Mouse (Mus musculus) hindbrain, postnatal 0 days (tissue): Measurements from ENCODE around the gene Slc39a11. TPM values are rescaled to one million over a fixed set of nuclear protein-coding genes. Genes with fewer than 3 reads are reported as not detected.

Experiments used
- ATAC-seq: fragments of 200-750 bp; cut with Nextera tagmentation; 2 replicates; pipeline ENCODE4 v1.8.0; 2017; ENCODE audit warnings: mild to moderate bottlenecking, moderate TSS enrichment, moderate library complexity
- DNase-seq: peaks from one replicate; pipeline ENCODE4 v3.0.0-alpha.2; 2015; ENCODE audit warnings: low spot score
- H3K27ac ChIP-seq: fragments of 300-500 bp; sonication (generic); 2 replicates; pipeline ENCODE4 v1.5.1; 2014; ENCODE audit warnings: mild to moderate bottlenecking
- H3K27me3 ChIP-seq: fragments of 300-500 bp; sonication (generic); 2 replicates; pipeline ENCODE4 v1.6.1; 2014; ENCODE audit warnings: low read length, mixed read lengths; ENCODE audit not compliant: insufficient read depth
- H3K36me3 ChIP-seq: fragments of 300-500 bp; sonication (generic); 2 replicates; pipeline ENCODE4 v1.6.1; 2014; ENCODE audit warnings: low read length, mixed read lengths; ENCODE audit not compliant: insufficient read depth
- H3K4me1 ChIP-seq: fragments of 300-500 bp; sonication (generic); 2 replicates; pipeline ENCODE4 v1.6.1; 2014; ENCODE audit warnings: antibody characterized with exemption, low read length, mixed read lengths; ENCODE audit not compliant: insufficient read depth
- H3K4me2 ChIP-seq: fragments of 300-500 bp; sonication (generic); 2 replicates; pipeline ENCODE4 v1.6.1; 2014; ENCODE audit warnings: low read depth, mild to moderate bottlenecking, low read length, moderate library complexity, mixed read lengths
- H3K4me3 ChIP-seq: fragments of 300-500 bp; sonication (generic); 2 replicates; pipeline ENCODE4 v1.5.1; 2014; ENCODE audit warnings: low read length
- H3K9ac ChIP-seq: fragments of 300-500 bp; sonication (generic); replicated peaks from 2 replicates; pipeline ENCODE4 v1.6.1; 2014; ENCODE audit warnings: mild to moderate bottlenecking, low read length, moderate library complexity, mixed read lengths
- H3K9me3 ChIP-seq: fragments of 300-500 bp; sonication (generic); 2 replicates; pipeline ENCODE4 v1.6.1; 2016; ENCODE audit warnings: low read length, mixed read lengths
- CTCF ChIP-seq: IDR thresholded peaks from 2 replicates; pipeline ENCODE4 v1.5.1; 2016; ENCODE audit warnings: antibody characterized with exemption, control low read depth, low read depth
- WGBS: fragments of 180-500 bp; shearing (Covaris S2); extraction: QIAGEN DNeasy Blood & Tissue Kit; methylation state at CpG from one replicate; pipeline ENCODE4 v1.1.7; 2014; 5-methylcytosine and 5-hydroxymethylcytosine counted together
- polyA plus RNA-seq: library from polyadenylated mRNA; unstranded; fragments of >200 nt; fragmentation: Nextera tagmentation; extraction: Ambion mirVana; gene quantifications from 2 replicates; pipeline ENCODE4 v1.2.1, GENCODE M21; 2015
- total RNA-seq: library from RNA; depleted of rRNA; stranded (reverse); fragments of >200 nt; gene quantifications from 2 replicates; pipeline ENCODE4 v1.2.3, GENCODE M21; 2014

The Slc39a11 gene
- total and polyA plus RNA-seq, 2 experiments from 2014 or later = 35.6 to 63.3 TPM

DNA sequence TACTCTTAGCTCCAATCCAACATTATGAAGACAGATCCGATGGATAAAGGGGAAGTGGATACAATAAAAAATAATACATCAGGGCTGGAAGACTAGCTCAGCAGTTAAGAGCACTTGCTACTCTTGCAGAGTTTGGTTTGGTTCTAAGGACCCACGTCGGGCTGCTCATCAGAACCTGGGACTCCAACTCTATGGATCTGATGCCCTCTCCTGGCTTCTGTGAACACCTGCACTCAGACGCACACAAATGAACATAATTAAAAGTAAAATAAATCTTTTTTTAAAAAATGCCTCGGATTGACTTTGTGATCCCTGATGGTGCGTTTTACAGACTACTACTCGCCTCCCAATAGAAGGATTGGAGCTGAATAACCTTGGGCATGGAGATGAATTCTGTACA lies 19.2 kb downstream of the Slc39a11 start:
- Histone ChIP-seq H3K4me3 (no peak overlapping the region), H3K9me3 (no peaks in the 10 kb centered on the region), H3K9ac (no peak overlapping the region), H3K36me3 (no peaks in the 10 kb centered on the region), H3K4me1 (no peaks in the 10 kb centered on the region), H3K4me2 (no peak overlapping the region), H3K27ac (no peak overlapping the region), H3K27me3 (no peaks in the 10 kb centered on the region)
- peak; percentile 73 for TF ChIP-seq CTCF
- WGBS = 59% methylated on average over 7 of the region's 7 CpGs
- ATAC-seq (no peak), DNase-seq (peak; percentile 74)

DNA sequence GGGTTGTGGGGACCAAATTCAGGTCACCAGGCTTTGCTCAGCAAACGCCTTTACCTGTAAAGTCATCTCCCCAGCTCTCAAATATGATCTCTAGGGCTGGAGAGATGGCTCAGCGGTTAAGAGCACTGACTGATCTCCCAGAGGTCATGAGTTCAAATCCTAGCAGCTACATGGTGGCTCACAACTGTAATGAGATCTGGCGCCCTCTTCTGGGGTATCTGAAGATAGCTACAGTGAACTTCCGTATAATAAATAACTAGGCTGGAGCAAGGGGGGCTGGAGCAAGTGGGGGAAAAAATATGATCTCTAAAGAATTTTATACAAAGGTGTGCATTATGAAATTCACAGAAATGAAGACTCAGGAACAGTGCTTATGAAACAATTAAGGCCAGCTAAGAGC lies 22.1 kb downstream of the Slc39a11 start:
- Histone ChIP-seq H3K4me1 (no peaks in the 10 kb centered on the region), H3K4me3 (no peak overlapping the region), H3K27ac (no peak overlapping the region), H3K4me2 (no peak overlapping the region), H3K9ac (no peak overlapping the region), H3K36me3 (no peaks in the 10 kb centered on the region; the same call in 1 of the 2 replicates), H3K9me3 (no peaks in the 10 kb centered on the region), H3K27me3 (no peaks in the 10 kb centered on the region)
- DNase-seq = peak; percentile 59
- TF ChIP-seq CTCF = peak; percentile 68
- no peak for ATAC-seq
- 61% methylated on average over 4 of the region's 4 CpGs for WGBS

DNA sequence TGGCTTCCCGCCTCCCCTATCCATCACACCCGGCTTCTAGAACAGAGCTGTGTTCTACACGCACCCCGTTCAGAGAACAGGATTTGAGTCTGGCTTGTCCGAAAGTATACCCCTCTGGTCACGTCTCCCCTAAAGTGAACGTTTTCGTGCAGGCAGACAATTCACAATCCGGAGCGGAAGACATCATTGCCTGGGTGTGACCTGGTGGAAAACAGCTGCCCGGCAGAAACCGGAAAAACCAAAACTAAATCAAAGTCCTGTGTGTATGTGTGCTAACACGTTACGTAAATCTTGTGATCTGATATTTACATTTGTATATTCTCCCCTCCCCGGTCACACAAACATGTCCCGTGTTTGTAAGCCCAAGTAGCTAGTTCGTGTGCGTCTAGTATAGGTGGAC lies 24.4 kb downstream of the Slc39a11 start:
- DNase-seq (no peak), ATAC-seq (no peak)
- Histone ChIP-seq H3K27ac (no peak overlapping the region), H3K9ac (no peak overlapping the region), H3K27me3 (no peaks in the 10 kb centered on the region), H3K9me3 (no peaks in the 10 kb centered on the region), H3K4me2 (no peak overlapping the region), H3K36me3 (no peaks in the 10 kb centered on the region; the same call in 1 of the 2 replicates), H3K4me1 (no peaks in the 10 kb centered on the region), H3K4me3 (no peak overlapping the region)
- no peak for TF ChIP-seq CTCF
- WGBS = 95% methylated on average over 18 of the region's 18 CpGs

DNA sequence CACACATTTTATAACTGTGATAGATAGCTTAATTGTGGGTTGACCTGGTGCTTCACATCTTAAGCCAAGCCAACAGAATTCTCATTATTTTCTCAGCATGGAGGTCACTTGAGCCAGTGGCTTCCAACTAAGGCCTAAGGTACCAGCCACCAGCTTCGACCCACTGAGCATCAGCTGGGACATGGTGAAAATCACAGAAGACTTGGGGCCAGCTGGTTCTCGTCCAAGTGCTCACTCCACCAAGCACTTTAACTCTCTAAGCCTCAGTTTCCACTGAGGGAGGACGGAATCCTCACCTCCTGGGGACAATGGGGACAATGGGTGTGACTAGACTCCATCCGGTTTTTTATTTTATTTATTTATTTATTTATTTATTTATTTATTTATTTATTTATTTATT lies 27.9 kb downstream of the Slc39a11 start:
- 61% methylated on average over 4 of the region's 4 CpGs for WGBS
- ATAC-seq = no peak

DNA sequence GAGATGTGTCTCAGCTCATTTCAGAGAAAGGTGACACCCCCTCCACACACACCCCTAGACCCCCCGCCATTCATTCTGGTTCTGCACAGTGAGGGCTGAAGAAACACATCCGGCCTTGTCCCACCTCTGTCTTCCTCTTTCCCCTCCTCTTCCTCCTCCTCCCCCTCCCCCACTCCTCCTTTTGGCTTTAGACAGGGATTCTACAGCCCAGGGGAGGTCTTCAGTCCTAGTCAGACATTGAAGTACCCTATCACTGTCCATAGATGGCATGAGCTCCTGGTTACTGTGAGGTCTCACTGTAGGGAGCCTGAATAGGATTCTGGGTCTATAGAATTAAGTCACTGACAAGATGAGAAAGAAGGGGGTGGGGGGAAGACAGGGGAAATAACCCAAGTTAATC lies 28.9 kb downstream of the Slc39a11 start:
- H3K27ac ChIP-seq = no peak overlapping the region
- 35% methylated on average over 2 of the region's 2 CpGs for WGBS
- H3K27me3 ChIP-seq = no peaks in the 10 kb centered on the region
- ATAC-seq (no peak), DNase-seq (no peak)
- H3K4me2 ChIP-seq = peak overlapping the region; percentile 74
- H3K9me3 ChIP-seq = no peaks in the 10 kb centered on the region
- H3K9ac ChIP-seq = 0 out of 2 replicates have a peak overlapping the region, but pooled peaks have one; percentile 61
- no peaks in the 10 kb centered on the region; the same call in 1 of the 2 replicates for H3K36me3 ChIP-seq
- peaks cover 8% of the 10 kb centered on the region for H3K4me1 ChIP-seq
- peak overlapping the region; percentile 50 for H3K4me3 ChIP-seq
- TF ChIP-seq CTCF = no peak

More for the DNA sequence above, 27.9 kb downstream of the Slc39a11 start:
- peak overlapping the region; percentile 74 for H3K4me2 ChIP-seq
- DNase-seq = peak; percentile 40
- TF ChIP-seq CTCF = no peak
- no peak overlapping the region for H3K9ac ChIP-seq
- peaks cover 8% of the 10 kb centered on the region for H3K4me1 ChIP-seq
- no peaks in the 10 kb centered on the region for H3K9me3 ChIP-seq
- H3K4me3 ChIP-seq = no peak overlapping the region
- H3K27me3 ChIP-seq = no peaks in the 10 kb centered on the region
- no peaks in the 10 kb centered on the region; the same call in 1 of the 2 replicates for H3K36me3 ChIP-seq
- no peak overlapping the region for H3K27ac ChIP-seq

DNA sequence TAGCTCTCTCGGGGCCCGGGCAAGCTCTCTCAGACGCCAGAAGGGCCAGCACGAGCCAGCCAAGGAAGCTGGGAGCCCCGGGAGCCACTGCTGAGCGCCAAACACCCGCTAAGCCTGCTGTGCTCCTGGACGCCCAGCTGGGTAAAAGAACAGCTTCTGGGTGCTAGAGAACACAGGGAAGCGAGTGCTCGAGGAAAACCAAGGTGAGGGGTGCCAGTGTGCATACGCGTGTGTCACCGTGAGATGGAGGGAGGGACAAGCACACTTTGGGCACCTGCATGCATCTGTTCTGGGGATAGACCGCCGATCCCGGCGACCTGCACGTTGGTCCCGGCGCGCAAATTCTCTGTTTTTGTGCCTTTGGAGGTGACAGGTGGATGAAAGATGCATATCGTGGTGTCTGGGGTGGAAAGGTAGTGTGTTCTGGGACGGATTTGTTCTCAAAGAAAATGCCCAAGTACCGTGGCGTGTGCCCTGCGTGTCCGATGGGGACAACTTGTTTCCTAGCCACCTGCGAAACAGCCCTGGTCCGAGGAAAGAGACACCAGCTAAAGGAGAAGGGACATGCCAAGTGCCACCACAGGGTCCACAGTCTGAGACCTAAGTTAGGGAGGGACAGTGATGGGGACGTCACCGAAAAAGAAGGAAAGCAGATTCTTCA lies 30.3 kb downstream of the Slc39a11 start:
- ATAC-seq = 0 out of 2 replicates have a peak, but pooled peaks have one; percentile 6
- H3K27ac ChIP-seq = peak overlapping the region; percentile 76
- peaks cover 8% of the 10 kb centered on the region for H3K4me1 ChIP-seq
- 2% methylated on average over 31 of the region's 31 CpGs for WGBS
- no peaks in the 10 kb centered on the region for H3K9me3 ChIP-seq
- peak overlapping the region; percentile 74 for H3K4me2 ChIP-seq
- no peaks in the 10 kb centered on the region for H3K36me3 ChIP-seq
- peak overlapping the region; percentile 50 for H3K4me3 ChIP-seq
- DNase-seq = no peak
- peak overlapping the region; percentile 61 for H3K9ac ChIP-seq
- no peaks in the 10 kb centered on the region for H3K27me3 ChIP-seq
- no peak for TF ChIP-seq CTCF
